ENCODE assay signal across 20 mouse cellular contexts in the genomic region with DNA sequence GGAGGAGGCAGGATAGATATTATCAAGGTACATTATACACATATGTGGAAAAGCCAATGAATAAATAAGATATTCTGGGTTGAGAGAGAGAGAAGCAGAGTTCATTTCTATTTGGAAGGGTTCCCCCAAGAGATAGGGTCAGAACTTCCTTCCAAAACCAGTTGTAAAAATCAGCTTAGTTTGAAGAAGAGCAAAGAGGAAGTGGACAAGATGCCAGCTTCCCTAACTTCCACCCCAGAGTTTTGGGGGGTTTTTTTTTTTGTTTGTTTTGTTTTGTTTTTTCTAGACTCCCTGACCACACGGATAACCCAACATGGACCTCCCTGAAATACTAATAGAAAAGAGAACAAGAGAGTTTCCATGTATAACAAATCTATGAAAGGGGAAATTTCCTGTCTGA. TPM values are rescaled to one million over a fixed set of nuclear protein-coding genes. Genes with fewer than 3 reads are reported as not detected.
DNase-seq lines count a peak whose midpoint lies in the region; ATAC-seq and TF ChIP-seq lines count a peak whose summit lies in the region.
"Had no signal": no experiment of that assay in that cellular context is flagged by ENCODE, and none has a peak within 500 bp of the region (broad histone marks: within the 10 kb centered on the region; RNA-seq: fewer than 3 reads in every experiment).

No protein-coding gene starts in this region.

- WGBS in liver, adult 2 months, result 62% methylated on average over 1 of the region's 1 CpGs
- 34% methylated on average over 1 of the region's 1 CpGs for WGBS in liver, embryonic 11.5 days

- no peaks in the 10 kb centered on the region; the same call in 1 of the 2 replicates for H3K36me3 ChIP-seq in liver, adult 2 months (ENCODE audit: control insufficient read depth, insufficient read depth, low read length)
- no peaks in the 10 kb centered on the region for H3K36me3 ChIP-seq in liver, embryonic 11.5 days (ENCODE audit: control insufficient read depth, insufficient read depth, low read length)
- H3K36me3 ChIP-seq: forebrain, embryonic 10.5 days; G1E; hindbrain, embryonic 12.5 days; hindbrain, embryonic 15.5 days had no signal

- TF ChIP-seq POLR2A in liver, adult 2 months (IDR thresholded peaks at IDR 0.05; ENCODE audit: extremely low read depth, insufficient read depth, low read length), result no peak

- no peak for TF ChIP-seq CTCF in liver, adult 2 months (IDR thresholded peaks at IDR 0.05; ENCODE audit: low read depth, low read length)

- no peak overlapping the region for H3K9ac ChIP-seq in liver, adult 2 months (ENCODE audit: low read depth, low read length)
- no peak overlapping the region for H3K9ac ChIP-seq in liver, embryonic 11.5 days (ENCODE audit: low read depth, low read length)
- H3K9ac ChIP-seq: forebrain, embryonic 13.5 days; hindbrain, embryonic 12.5 days; hindbrain, embryonic 15.5 days had no signal

- no peaks in the 10 kb centered on the region for H3K79me2 ChIP-seq in liver, adult 2 months (ENCODE audit: control insufficient read depth, insufficient read depth, low read length)

- no peak overlapping the region for H3K4me3 ChIP-seq in liver, adult 2 months (ENCODE audit: insufficient read depth, low read depth, low read length)
- no peak overlapping the region for H3K4me3 ChIP-seq in liver, embryonic 11.5 days (ENCODE audit: low read depth, low read length)
- H3K4me3 ChIP-seq: forebrain, embryonic 10.5 days; forebrain, embryonic 13.5 days; hindbrain, embryonic 12.5 days; hindbrain, embryonic 15.5 days had no signal

- no peak overlapping the region for H3K27ac ChIP-seq in liver, adult 2 months (replicated peaks; ENCODE audit: insufficient read depth, low read depth, low read length)
- no peak overlapping the region for H3K27ac ChIP-seq in liver, embryonic 11.5 days (ENCODE audit: low read depth, low read length)
- H3K27ac ChIP-seq: forebrain, embryonic 10.5 days; forebrain, embryonic 13.5 days; hindbrain, embryonic 12.5 days; hindbrain, embryonic 15.5 days had no signal

- no peaks in the 10 kb centered on the region for H3K4me1 ChIP-seq in liver, adult 2 months (ENCODE audit: control insufficient read depth, insufficient read depth, low read length)
- H3K4me1 ChIP-seq in liver, embryonic 11.5 days (replicated peaks; ENCODE audit: control insufficient read depth, insufficient read depth, low read length), result no peaks in the 10 kb centered on the region
- H3K4me1 ChIP-seq: forebrain, embryonic 10.5 days; forebrain, embryonic 13.5 days; hindbrain, embryonic 12.5 days; hindbrain, embryonic 15.5 days had no signal

- peak; percentile 28 for DNase-seq in liver, adult 2 months (ENCODE audit: extremely low read depth, low read depth, low spot score)
- DNase-seq in liver, embryonic 11.5 days (ENCODE audit: low spot score), result no peak
- no peak for DNase-seq in frontal cortex, postnatal 10 days (ENCODE audit: low spot score in 2 of 2)
- no peak for DNase-seq in layer of hippocampus, adult 11-12 months (ENCODE audit: low spot score)
- DNase-seq: adrenal gland, postnatal 14 days; cerebellum, adult 11-12 months; cerebellum, adult 8-10 months; cerebellum, postnatal 10 days; cerebellum, postnatal 36 days; gastrocnemius, postnatal 25 days had no signal

- H3K9me3 ChIP-seq in liver, embryonic 11.5 days (ENCODE audit: control insufficient read depth, low read length), result no peaks in the 10 kb centered on the region
- H3K9me3 ChIP-seq: forebrain, embryonic 10.5 days; forebrain, embryonic 13.5 days; G1E; hindbrain, embryonic 12.5 days; hindbrain, embryonic 15.5 days had no signal

- H3K27me3 ChIP-seq in liver, adult 2 months (ENCODE audit: control insufficient read depth, insufficient read depth, low read length), result no peaks in the 10 kb centered on the region
- no peaks in the 10 kb centered on the region for H3K27me3 ChIP-seq in liver, embryonic 11.5 days (replicated peaks; ENCODE audit: control insufficient read depth, insufficient read depth, low read length)
- H3K27me3 ChIP-seq: forebrain, embryonic 13.5 days; hindbrain, embryonic 12.5 days; hindbrain, embryonic 15.5 days had no signal

- no peak overlapping the region for H3K4me2 ChIP-seq in liver, embryonic 11.5 days
- H3K4me2 ChIP-seq: forebrain, embryonic 13.5 days; heart, embryonic 11.5 days; hindbrain, embryonic 12.5 days; hindbrain, embryonic 15.5 days had no signal

- ATAC-seq in liver, embryonic 11.5 days (replicated peaks; ENCODE audit: low FRiP score), result no peak
- ATAC-seq in common myeloid progenitor, adult 5-6 weeks (replicated peaks; ENCODE audit: low read depth, poor library complexity, severe bottlenecking), result peak; percentile 50; the same call in 1 of the 2 replicates
- peak; percentile 72 for ATAC-seq in megakaryocyte progenitor cell, adult 5-6 weeks (replicated peaks; ENCODE audit: poor library complexity)
- ATAC-seq: forebrain, embryonic 13.5 days; forebrain, embryonic 16.5 days; Patski had no signal

RNA-seq across cellular contexts. Expression of gene Pttg1, which starts 57.7 kb away (rescaled TPM):
- 40.0 and 45.4 TPM in 2 replicates for total RNA-seq in liver, adult 2 months (2014; rRNA removed)
- 12.0 and 17.7 TPM in 2 replicates for polyA plus RNA-seq in liver, adult 2 months (2012; rRNA removed)
- 71.2 and 82.3 TPM in 2 replicates for polyA plus RNA-seq in liver, embryonic 11.5 days (2014; fragmentation: Nextera tagmentation; extraction: Ambion mirVana)
- 35.1 and 48.4 TPM in 2 replicates for total RNA-seq in common myeloid progenitor, adult 5-6 weeks (2017)
- total RNA-seq in megakaryocyte progenitor cell, adult 5-6 weeks (2015), result 47.0 and 54.2 TPM in 2 replicates
- 47.9 and 52.5 TPM in 2 replicates for total RNA-seq in megakaryocyte progenitor cell, adult 5-6 weeks (2017)
